Mouse (Mus musculus): ENCODE data around the gene Cd33. TPM values are rescaled to one million over a fixed set of nuclear protein-coding genes. Genes with fewer than 3 reads are reported as not detected.

Cd33 gene
- total RNA-seq, 2 experiments from 2014 or later: 4.2 TPM

DNA sequence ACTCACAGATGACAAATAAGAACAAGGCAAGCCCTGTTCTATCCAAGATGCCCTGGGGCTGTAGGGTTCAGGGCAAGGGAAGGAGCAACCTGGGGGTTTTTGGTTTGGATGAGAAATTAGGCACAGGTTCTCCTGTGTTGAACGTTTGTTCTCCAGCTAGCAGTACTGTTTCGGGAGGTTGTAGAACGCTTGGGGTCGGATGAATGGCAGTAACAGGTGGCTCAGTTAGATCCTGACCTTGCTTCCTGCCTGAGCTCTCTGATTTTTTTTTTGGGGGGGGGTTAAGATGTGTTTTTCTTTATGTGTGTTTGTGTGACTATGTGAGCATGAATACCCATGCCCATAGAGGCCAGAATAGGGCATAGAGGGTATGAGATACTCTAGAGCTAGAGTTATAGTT, 31.7 kb downstream of the Cd33 start:
- no peak for DNase-seq

DNA sequence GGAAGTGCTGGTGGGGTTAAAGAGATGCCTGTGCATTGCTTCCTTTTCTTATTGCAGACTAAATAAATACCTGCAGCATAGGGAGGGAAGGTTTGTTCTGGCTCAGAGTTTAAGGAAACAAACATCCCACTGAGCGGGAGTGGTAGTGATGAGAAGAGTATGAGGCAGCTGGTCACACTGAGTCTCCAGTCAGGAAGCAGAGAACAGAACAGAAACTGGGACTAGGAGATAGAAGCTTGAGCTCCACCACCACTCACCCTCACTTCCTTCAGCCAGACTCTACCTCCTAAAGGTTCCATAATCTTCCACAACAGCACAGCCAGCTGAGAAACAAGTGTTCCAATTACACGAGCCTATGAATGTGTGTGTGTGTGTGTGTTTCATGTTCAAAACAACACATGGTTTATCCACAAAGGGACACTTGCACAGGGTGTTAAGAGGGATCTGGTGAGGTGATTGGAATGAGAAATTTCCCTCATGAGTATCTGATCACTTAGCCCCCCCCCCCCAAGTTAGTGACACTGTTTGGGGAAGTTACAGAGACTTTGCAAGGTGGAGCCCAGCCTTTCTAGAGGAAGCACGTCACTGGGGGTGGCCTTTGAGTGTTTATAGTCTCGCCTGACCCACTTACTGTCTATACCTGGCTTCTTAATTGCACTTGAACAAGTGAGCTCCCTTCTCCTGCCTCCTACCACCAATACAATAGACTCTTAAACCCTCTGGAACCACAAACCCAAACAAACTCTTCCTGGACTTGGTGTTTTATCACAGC, 32.3 kb downstream of the Cd33 start:
- no peak for DNase-seq

DNA sequence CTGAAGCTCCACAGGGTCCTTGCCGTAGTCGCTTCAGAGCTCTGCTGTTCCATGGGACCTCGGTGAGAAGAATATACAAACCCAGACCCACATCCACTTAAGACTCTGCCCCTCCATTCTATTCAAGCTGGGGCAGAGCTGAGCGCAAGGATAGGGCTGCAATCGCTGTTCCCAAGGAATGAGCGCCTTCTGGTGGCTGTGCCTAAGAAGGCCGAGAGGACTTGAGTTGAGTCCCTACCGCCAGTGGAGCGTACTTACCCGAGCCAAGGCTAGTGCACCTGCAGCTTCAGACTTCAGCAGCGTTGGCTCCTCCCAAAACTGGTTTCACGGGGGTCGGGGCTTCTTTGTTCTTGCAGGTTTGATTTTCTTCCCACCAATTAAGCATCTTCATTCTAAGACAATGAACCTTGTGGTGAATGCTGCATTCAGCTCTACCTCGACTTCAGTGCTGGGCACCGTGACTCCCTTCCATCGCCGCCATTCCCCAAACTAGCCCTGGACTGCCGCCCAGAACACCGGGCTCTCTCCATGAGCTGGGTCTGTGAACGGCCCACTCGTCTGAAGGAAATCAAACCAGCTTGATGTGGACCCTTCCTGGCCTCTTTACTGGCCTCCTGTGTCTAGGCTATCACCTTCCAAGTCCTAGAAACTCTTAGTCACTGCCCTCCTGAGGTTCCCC, 48.7 kb downstream of the Cd33 start:
- peak; percentile 45 to 52 for DNase-seq

DNA sequence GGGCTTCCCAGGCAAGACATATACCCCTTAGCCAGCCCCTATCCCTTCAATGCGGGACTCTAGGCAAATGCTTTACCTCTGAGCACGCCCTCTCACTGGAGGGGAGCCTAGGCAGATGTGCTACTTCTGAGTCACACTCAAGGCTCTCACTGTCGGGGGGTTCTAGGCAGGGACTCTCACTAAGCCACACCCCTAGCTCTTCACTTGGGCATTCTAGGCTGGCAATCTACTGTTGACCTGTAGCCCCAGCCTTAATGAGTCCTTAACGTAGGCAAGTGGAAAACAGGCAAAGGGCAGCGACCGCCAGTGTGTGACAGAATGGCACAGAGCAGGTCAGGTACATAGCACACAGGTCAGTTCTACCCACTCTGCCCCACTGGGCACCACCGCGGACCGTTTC, 53.4 kb downstream of the Cd33 start:
- DNase-seq: no peak

DNA sequence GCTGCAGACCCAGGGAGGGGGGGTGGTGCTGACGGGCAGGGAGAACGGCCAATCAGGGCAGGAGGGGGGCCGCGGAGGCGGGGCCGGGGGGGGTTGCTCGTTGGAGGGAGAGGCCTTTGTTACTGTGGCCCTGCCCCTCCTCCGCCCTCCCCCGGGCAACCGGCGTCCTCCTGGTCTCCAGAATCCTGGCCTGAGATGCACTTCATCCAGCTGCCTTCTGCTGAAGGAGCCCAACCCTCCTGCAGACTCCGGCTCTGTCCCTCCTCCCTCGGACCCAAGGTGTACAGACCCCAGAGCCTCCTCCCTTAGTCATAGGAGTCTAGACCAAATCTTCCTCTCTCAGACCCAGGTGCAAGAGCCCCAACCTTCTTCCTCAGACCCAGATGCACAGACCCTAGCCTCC, 54.0 kb downstream of the Cd33 start:
- peak; percentile 62 to 72 for DNase-seq

DNA sequence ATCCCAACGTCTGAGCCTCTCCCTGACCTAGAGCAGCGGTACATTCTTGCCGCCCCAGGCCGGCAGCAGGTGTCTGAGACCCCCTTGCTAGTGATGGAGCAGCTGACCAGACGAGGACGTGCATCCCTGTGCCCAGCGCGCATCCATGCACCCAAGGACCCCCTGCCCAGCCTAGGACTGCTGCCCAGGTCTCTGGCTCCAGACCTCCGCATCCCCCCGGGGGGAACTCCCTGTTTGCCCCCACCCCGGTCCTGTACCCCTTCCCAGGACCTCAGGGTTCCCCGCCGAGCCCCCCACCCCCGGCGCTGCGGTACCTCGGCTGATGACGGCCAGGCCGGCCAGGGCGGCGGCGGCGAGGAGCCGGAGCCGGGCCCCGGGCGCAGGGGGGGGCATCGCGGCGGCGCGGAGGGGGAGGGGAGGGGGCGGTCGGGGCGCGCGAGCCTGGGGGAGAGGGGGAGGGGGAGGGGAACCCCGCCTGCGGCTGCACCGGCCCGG, 54.5 kb downstream of the Cd33 start, which contains the start of gene Iglon5:
Gene Iglon5, minus strand, starts transcription at position 445 of the 495 bp plus-strand sequence.
- peak; percentile 24 to 29 for DNase-seq

DNA sequence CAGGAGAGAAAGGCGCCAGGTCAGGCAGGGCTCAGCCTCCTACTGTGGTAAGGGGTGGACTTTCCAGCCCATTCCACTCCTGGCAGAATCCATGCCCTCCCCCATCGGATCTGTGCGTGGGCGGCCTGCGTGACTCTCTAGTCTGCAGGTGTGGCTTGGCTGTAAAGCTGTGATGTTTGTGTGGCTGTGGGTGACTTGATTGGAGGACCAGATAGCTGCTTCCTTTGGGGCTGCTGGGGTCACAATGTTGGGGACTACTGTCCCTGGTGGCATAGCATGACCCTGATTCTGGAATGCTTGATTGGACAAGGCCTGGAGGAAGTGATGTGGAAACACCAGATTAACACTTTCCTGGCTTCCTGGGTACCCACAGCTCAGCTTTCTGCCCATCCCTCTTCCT, 55.6 kb downstream of the Cd33 start:
- no peak for DNase-seq

DNA sequence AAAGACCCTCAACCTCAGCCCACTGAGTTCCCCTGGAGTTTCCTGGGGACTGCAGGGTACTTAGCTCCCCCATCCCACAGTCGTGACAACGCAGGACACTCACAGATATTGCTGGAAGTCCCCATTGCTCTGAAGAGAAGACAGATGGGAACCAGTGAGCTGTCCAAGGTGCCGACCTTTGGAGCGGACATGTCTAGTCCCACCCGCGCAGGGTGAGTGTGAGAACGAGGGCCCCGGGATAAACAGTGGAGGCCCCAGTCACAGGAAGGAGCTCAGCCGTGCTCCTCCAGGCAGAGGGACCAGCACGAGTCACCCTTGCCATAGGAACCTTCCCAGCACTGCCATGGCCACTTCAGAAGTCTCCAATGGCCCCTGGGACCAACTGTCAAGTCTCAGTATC, 61.0 kb downstream of the Cd33 start:
- no peak for DNase-seq

DNA sequence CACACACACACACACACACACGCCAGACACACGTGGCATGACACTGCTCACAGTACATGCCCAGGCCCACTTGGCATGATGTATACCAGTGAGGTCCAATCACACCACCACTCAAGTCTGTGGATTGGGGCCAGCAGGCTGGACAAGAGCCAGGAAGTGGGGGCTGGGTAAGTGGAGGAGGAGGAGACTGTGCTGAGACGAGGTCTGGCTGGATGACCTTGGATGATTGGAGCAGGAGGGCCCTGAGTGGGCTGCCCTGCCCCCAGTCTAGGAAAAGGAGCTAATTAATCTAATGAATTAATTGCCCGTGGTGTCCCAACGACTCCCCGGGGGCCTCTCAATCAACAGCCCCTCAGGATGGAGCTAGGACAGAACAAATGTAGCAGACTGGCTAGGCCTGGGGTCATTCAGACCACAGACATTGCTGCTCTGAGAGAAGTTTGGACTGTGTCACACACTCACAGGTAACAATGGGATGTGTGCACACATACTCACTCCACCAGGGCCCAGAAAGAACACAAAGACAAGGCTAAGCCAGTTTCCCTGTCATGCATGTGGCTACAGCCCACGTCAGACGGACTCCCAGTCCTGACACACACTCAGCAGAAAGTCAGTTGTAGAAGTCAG, 62.0 kb downstream of the Cd33 start:
- DNase-seq: no peak

DNA sequence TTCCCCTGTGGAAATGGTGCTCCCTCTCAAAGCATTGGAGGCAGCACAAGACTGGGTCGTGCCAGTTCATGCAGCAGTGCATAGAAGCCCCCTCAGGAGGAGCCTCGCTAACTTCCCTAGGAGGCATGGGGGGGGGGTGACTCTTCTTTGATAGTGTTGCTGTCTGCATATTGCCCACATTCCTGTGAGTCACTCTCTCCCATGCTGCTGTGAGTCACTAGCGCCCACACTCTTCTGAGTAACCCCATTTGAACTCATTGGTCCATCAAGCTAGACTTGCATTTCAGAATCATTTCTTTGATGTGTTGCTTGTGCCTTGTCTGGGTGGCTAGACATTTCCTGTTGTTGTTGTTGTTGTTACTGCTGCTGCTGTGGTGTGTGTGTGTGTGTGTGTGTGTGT, 63.0 kb downstream of the Cd33 start:
- peak in 1 of 2 experiments; percentile 27 for DNase-seq

DNA sequence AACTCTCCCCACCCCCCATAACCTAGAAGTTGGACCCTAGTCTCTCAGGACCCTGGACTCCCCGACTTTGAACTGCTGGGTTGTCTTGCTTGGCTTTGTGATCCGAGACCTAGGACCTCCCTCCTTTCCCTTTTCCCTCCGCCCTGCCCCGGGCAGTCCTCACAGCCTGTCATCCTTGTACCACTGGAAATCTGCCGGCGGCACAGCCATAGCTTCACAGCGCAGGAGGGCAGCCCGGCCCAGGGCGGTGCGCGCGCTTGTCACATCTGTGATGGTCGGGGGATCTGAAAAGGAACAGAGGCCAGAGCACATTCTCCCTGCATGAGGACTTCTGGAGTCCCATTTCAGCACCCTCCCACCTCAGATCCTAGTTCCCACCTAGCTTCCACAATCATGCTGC, 67.9 kb downstream of the Cd33 start:
- no peak for DNase-seq

DNA sequence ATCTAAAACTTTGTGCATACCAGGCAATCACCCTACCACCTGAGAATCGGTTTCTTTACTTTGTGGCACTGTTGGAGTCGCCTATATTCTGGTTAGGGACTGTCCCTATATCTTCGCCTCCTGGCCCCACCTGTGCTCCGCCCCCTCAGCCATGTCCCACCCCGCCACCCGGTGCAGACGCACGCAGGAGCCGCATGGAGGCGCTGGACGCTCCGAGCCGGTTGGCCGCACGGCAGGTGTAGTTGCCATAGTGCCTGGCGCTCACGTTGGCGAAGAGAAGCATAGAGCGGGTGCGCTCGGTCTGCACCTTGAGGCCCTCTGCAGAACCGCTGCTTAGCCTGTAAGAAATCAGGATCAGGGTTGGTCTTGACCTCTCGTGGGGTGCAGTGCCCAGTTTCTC, 68.5 kb downstream of the Cd33 start:
- DNase-seq: no peak

Other genes with a start within 250 kb of the Cd33 start
- gene Zfp715, start 231.1 kb downstream of the Cd33 start, total RNA-seq (2021): 10 to 100 TPM; 25.3 to 26.2 TPM
- under 1 TPM; 0.57 to 0.68 TPM for gene Siglecf, start 193.1 kb downstream of the Cd33 start, total RNA-seq (2021)
- gene Siglecg, start 136.2 kb downstream of the Cd33 start, total RNA-seq (2021): not detected
- gene Lim2, start 116.8 kb downstream of the Cd33 start, total RNA-seq (2021): not detected
- not detected for gene Nkg7, start 107.4 kb downstream of the Cd33 start, total RNA-seq (2021)
- gene Cldnd2, start 103.6 kb downstream of the Cd33 start, total RNA-seq (2021): not detected
- 10 to 100 TPM; 68.4 to 74.4 TPM for gene Etfb, start 100.3 kb downstream of the Cd33 start, total RNA-seq (2021)
- under 1 TPM; 0.80 to 0.86 TPM for gene Gm45233, start 100.3 kb downstream of the Cd33 start, total RNA-seq (2021)
- 1 to 10 TPM; 2.3 to 3.0 TPM for gene Vsig10l, start 81.3 kb downstream of the Cd33 start, total RNA-seq (2021)
- gene Iglon5, start 54.4 kb downstream of the Cd33 start, total RNA-seq (2021): 10 to 100 TPM; 22.7 to 23.6 TPM
- not detected for gene 4931406B18Rik, start 38.5 kb downstream of the Cd33 start, total RNA-seq (2021)
- gene Zfp658, start 17.8 kb upstream of the Cd33 start, total RNA-seq (2021): 1 to 10 TPM; 5.5 to 6.6 TPM
- 10 to 100 TPM; 22.0 to 22.1 TPM for gene Zfp719, start 35.2 kb upstream of the Cd33 start, total RNA-seq (2021)
- under 1 TPM; 0.15 to 0.20 TPM for gene Zfp819, start 62.7 kb upstream of the Cd33 start, total RNA-seq (2021)
- gene Ceacam18, start 90.3 kb upstream of the Cd33 start, total RNA-seq (2021): under 1 TPM in 1 of 2 experiments, not detected in 1; 0.25 TPM
- 1 to 10 TPM in 1 of 2 experiments, under 1 TPM in 1; 0.83 to 1.4 TPM for gene Siglece, start 115.7 kb upstream of the Cd33 start, total RNA-seq (2021)
- gene Ctu1, start 127.6 kb upstream of the Cd33 start, total RNA-seq (2021): 10 to 100 TPM; 11.7 to 11.8 TPM
- not detected for gene Klk14, start 146.0 kb upstream of the Cd33 start, total RNA-seq (2021)
- gene Klk13, start 168.1 kb upstream of the Cd33 start, total RNA-seq (2021): not detected
- not detected for gene Klk12, start 224.5 kb upstream of the Cd33 start, total RNA-seq (2021)
- gene Klk11, start 230.2 kb upstream of the Cd33 start, total RNA-seq (2021): not detected
- under 1 TPM; 0.83 to 1.00 TPM for gene Klk10, start 236.6 kb upstream of the Cd33 start, total RNA-seq (2021)
- not detected for gene Klk9, start 247.5 kb upstream of the Cd33 start, total RNA-seq (2021)

Measured in layer of hippocampus, postnatal 36 days (tissue).